Mouse (Mus musculus) thymus, postnatal 14 days (tissue): ENCODE results near the gene Mfsd13b.
"Not testable (repeated sequence)": the region's sequence is repeated elsewhere in the genome, so short reads cannot be mapped to it uniquely, and the experiment has no call there.

Experiments used
- DNase-seq: peaks from one replicate; pipeline ENCODE4 v3.0.0; 2021

Mfsd13b gene

DNA sequence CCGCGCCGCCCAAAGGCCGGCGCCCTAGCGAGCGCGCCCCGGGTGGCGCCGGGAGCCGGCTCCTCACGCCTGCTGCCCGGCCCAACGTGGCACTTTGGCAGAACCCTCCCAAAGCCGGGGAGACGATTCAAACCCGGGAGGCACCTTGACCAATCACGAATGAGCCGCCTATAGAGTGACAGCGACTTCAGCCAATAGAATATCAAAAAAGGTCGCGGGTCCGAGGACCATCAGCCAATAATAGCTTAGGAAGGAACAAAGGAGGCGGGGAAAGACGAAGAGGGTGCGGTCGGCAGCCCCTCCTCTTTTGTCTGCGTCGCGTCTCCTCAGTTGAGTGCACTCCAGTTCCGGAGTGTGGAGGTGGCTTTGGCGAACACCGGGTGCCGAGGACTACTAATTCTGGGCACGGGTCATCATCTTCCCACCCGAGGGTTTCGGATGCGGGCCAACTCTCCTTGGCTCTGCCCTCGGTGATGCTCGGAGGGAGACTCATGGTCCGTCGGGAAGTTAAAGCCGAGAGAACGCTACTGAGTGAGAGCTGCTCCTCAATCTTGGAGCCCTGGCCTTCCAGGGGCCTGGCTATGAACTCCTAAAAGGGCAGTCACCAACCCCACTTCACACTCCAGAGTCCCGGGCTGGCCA, at the start of gene Mfsd13b, which contains the start of gene Cdr2:
Mfsd13b (plus strand) TSS at position 310 of the 642 bp plus-strand sequence.
Cdr2 (minus strand) TSS at position 113 of the 642 bp plus-strand sequence.
- DNase-seq, result peak; percentile 96

DNA sequence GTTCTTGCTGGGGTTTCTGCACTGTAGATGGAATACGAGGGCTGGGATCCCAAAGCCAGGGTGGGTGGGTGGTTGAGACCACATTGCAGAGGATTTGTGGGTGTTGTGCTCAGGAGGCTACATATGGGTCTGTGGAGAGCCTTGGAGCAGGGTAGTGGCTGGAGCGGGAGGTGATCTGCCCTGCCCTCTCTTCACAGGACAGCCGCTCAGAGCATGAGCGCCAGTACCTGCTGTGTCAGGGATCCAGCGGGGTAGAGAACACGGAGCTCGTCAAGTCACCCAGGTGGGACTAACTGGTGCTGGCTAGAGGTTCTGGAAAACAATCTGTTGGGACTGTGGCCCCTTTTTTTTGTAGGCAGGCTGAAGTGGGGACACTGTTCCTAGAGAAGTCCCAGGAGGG, 49.2 kb upstream of the Mfsd13b start:
- DNase-seq, result no peak

DNA sequence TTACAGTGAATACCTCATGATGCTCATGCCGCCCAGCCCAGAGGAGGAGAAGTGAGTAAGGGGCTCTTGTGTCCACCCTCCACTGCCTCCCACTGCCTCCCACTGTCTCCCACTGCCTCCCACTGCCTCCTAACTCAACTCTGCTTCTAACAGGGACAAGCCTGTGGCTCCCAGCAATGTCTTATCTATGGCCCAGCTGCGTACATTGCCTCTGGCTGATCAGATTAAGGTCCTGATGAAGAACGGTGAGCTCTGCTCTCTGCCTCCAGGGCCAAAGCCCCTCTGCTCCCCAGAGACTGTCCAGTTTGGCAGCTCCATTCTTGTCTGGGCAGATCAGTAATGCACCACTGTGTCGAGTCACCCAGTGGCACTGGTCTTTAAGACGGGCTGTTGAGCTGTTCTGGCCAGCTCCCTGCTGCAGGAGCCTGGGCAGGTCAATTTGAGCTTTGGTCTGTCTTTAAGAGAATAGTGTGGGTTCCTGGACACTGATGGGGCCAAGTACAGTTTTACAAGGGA, 48.6 kb upstream of the Mfsd13b start:
- DNase-seq, result no peak

DNA sequence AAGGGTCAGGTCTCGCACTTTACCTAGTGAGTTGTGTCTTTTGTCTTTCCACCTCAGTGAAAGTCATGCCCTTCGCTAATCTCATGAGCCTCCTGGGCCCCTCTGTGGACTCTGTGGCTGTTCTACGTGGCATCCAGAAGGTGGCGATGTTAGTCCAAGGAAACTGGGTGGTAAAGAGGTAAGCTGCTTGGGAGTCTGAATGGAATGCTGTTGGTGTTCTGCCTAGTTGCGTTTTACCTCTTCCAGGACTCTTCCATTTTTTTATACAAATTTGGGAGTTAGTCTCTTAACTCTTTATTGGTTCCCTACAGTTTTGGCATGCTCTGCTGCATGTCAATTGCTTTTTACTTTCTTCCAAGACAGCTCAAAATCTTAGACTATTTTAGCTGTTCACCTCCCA, 47.6 kb upstream of the Mfsd13b start:
- peak; percentile 61 for DNase-seq

DNA sequence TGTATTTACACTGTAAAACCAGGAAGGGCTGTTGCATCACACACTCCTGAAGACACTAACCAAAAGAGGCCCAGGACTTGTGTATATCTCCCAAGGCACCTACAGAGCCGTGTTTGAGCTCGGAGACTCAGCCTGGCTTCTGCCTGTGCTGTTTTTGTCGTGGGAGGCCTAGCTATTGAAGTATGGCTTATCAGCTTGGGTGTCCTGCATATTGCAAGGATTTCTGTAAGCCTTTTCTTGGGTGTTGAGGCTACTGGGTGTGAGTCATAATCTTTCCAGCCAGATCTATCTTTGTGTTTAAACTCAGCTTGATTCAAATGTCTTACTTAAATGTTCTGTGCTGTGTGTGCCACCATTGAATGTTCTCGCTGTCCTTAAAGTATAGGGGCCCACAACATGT, 45.8 kb upstream of the Mfsd13b start:
- DNase-seq, result no peak

DNA sequence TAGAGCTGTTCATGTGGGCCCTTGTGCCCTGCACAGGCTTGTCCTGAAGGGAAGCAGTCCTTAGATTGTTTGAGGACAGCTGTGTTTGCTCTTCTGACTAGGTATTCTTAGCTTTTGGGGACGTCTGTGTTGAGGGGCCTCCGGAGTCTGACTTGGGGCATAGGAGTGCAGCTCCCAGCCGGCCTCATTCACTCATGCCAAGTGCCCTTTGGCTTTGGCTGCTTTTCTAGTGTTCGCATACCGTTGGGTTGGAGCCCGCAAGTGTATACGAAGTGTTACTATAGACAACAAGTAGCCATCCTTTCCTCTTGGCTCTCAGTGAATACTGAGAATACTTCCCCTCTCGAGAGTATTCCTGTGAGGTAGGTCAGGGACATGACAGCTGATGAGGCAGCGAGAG, 44.1 kb upstream of the Mfsd13b start:
- no peak for DNase-seq

DNA sequence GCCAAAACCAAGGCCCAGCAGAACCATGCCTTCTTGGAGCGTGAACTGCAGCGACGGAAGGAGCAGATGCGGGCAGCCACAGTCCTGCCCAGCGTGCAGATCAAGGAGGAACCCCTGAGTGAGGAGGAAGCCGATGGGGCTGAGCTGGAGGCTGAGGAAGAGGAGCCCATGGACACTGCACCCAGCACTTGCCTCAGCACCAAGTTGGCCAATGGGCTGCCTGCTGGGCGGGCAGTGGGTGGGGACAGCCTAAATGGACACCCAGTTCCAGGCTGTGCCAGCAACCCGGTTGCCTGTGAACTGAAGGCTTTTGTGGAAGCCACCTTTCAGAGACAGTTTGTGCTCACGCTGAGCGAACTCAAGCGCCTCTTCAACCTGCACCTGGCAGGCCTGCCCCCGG, 42.0 kb upstream of the Mfsd13b start:
- no peak for DNase-seq

DNA sequence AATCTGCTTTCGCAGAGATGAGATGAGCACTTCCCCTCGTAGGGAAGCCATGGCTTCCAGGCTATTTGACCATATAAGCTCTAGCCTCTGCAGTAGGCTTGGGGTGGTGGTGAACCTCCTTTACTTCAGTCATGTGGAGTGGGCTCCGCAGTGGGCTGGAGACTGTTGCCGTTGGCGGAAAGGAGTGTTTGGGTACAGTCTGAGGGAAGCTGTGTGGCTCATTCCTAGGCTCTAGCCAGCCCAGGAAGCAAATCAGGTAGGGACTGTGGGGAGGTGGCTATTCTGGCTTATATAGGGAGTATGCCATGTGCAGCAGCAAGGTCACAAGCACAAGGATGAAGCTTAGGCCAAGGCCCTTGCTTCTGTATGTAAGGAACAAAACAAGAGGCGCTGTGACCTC, 41.1 kb upstream of the Mfsd13b start:
- no peak for DNase-seq

DNA sequence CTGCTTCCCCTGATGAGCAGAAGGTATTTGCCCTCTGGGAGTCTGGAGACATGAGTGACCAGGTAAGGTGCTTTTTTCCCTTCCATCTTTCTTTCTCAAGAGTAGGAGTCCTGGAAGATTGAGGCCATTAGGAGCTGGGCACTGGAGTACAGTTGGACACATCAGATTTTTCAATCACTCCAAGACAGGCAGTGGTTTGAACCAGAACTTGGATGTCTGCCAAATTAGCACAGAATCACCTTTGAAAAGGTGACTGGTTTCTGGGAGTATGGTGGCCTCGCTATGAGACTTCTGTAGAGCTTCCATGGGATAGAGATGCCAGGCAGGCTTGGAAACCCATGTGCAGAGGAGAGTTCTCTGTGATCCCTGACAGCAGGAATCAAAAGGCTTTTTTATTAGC, 39.8 kb upstream of the Mfsd13b start:
- DNase-seq, result no peak

DNA sequence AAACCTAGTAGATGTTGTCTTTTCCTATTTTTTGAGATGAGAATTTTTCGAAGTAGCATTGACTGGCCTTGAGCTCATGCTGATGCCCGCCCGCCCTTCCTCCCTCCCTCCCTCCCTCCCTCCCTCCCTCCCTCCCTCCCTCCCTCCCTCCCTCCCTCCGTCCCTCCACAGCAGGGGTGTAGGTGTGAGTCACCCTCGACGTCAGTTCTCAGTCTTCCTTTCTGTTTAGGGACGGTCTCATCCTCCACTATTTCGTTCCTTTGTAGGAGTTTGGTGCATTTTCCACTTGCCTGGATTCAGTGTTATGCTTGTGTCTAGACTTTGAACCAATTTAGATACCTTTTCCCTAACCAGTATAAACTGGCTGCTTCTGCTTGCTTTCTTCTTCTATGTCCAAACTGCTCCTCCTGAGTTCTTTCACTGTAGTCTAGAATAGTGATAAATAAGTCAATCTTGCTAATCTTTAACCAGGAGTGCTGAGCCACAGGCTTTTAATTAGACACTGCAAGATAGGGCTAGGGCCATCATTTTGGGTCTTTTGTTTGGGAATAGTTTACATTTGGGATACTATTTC, 38.3 kb upstream of the Mfsd13b start:
- DNase-seq, result no peak

DNA sequence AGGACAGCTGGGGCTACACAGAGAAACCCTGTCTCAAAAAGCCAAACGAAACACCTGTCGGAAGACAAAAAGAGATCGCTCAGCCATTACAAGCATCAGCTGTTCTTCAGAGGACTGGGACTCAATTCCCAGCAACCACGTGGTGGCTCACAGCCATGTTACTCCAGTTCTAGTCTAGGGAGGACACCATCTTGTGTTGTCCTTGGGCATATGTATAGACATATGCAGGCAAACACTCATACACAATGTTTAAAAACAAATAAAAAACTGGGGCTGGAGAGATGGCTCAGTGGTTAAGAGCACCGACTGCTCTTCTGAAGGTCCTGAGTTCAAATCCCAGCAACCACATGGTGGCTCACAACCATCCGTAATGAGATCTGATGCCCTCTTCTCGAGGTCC, 28.7 kb upstream of the Mfsd13b start:
- DNase-seq, result not testable (repeated sequence)

DNA sequence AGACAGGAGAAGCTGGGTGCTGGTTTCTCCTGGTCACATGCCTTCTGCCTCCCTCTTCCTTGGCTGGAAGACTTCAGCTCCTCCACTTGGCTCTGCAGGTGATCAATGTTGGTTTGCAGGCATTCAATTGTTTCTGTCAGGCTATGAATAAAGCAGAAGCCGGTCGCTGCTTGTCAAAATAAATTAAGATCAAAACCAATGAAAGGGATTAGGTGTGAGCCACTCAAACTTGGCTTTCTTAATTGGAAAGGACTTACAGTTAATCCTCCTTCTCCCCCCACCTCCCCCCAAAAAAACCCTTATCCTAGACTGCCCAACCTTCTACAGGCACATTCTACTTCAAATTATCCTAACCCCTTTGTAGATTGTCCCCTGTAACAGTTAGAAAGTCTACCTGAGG, 22.2 kb upstream of the Mfsd13b start:
- no peak for DNase-seq

DNA sequence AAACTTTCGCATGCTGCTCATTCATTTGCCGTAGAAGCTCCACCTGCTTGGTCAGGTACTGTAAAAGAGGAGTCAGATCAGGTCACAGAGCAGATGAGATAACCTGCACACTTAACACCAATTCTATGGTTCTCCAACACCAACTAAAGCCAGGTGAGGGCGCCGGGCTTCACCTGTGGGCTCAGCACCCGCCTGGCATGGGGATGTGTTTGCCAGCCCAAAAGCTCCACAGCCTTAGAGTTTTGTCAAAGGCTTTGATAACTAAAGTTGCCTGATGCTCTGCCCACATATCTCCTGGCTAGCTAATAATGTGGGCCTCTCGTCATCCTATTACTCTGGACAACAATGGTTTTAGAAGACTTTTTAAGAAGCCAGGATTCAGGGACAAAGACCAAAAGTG, 21.7 kb upstream of the Mfsd13b start:
- peak; percentile 38 for DNase-seq

DNA sequence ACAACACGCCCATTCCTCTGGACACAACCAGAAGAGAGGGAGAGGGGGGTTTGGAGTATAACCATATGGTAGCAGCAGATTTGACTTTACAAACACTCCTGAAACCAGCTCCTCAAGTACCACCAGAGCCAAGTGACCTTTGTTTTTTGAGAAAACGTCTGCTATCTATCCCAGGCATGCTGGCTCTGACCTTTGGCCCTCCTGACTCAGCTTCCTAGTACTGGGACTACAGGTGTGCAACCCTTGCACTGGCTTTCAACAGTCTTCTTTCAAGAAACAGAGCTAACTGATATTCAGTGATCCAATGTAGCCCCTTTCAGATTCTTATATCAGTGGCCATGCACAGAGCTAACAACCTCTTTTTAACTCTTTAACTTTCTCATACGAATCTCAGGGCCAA, 20.4 kb upstream of the Mfsd13b start:
- DNase-seq, result no peak

DNA sequence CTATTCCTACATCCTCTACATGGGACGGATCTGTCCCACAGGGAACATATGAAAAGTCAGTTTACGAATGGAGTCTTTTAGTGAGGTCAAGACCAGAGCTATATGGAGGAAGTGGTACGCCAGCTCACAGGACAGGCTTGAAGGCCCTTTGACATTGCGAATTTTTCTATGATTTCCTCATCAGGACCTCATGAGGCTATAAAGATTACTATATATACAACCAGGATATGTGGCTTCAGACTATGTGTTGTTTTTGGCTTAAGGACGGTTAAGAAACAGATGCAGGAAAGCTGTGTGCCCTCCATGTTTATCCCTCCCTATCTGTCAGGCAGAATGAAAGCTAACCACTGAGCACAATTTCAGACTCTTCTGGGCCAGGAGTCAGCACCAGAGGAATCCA, 19.2 kb upstream of the Mfsd13b start:
- DNase-seq, result no peak

DNA sequence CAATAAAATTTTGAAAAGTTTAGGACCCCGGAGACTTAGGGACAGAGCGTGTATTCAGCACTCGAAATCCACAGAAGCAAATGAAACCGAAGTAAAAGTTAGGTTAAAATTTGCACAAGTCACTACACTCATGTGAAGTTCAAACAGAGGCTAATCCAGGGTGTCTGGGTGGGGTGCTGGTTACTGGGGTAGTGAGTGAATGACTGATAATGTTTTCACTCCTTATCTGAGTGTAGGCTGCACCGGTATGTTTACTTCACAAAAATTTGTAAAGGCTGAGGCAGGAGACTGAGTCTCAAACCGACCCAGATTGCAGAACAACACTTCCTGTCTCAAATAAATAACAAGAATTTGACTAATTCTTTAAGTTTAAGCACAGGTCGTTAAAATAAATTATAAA, 13.1 kb upstream of the Mfsd13b start:
- DNase-seq, result no peak

DNA sequence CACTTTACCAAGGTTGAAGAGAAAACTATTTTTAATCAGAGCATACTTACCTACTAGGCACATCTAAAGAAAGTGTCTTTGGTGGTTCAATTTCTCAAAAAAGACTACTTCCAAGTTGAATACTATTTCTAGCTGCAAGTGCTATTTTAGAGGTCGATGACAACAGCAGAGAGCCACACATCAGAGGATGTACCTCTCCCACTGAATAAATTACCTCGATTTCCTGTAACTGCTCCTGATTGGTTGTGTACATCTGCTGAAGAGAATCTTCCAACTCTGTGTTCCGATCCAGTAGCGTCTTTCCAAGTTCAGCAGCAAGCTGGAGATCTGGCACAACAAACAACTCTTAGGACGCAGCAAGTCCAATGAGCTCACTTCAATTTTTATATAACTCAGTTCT, 12.2 kb upstream of the Mfsd13b start:
- no peak for DNase-seq

DNA sequence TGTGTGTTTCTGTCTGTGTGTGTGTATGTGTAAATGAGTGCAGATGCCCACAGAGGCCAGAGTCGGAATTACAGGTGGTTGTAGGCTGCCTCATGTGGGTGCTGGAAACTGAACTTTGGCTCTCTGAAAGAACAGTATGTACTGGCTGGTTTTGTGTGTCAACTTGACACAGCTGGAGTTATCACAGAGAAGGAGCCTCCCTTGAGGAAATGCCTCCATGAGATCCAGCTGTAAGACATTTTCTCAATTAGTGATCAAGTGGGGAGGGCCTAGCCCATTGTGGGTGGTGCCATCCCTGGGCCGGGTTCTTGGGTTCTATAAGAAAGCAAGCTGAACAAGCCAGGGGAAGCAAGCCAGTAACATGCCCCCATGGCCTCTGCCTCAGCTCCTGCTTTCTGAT, 9.8 kb upstream of the Mfsd13b start:
- not testable (repeated sequence) for DNase-seq

DNA sequence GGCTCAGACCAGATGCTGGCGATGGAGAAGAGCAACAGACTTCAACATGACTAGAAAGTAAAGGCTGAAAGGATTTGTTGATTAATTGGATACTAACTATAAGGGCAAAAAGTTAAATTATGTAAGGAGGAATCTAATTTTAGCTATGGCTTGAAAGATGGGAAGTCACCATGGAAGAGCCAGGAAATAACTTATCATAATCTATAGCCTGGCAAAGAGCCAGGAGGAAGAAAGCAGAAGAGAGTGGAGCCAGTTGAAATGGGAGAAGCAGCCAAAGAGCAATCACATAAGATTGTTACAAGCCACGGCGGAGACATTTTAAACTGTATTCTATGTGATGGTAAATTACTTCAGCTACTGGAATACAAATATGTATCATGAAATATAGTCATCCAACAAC, 8.3 kb upstream of the Mfsd13b start:
- no peak for DNase-seq

DNA sequence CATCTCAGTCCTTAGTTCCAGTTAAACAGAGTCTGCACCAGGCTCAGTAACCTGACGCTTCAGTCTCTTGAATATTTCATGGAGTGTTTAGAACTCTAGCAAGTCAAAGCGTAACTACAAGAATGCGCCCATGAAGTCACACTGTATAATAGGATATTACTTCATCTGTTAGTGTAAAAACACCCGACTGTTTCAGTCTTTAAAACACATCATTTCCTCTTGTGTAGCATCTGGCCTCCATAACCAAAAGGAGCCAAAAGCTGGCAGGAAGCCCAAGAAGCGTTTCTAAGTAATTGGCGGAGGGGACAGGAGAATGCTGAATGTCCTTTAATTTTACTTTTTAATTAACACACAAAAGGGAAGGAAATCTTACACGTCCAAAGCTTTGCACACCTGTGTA, 5.2 kb upstream of the Mfsd13b start:
- no peak for DNase-seq

DNA sequence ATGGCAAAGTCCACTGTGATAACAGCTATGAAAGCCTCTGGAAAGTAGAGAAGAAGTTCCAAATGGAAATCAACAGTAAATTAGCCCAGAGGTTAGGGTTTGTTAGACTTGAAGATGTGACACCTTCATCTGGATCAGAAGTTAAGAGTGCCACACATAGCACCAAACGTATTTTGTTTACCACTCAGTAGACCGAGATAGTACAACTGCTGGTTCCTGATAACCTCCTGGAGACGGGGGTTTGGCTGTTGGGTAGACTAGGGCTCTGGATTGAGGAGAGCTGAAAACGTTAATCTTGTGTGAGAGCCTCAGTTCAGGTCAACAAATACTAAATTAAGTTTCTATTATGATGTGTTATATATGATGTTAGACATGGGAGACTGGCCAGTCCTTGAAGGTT, 2.3 kb upstream of the Mfsd13b start:
- DNase-seq, result no peak

DNA sequence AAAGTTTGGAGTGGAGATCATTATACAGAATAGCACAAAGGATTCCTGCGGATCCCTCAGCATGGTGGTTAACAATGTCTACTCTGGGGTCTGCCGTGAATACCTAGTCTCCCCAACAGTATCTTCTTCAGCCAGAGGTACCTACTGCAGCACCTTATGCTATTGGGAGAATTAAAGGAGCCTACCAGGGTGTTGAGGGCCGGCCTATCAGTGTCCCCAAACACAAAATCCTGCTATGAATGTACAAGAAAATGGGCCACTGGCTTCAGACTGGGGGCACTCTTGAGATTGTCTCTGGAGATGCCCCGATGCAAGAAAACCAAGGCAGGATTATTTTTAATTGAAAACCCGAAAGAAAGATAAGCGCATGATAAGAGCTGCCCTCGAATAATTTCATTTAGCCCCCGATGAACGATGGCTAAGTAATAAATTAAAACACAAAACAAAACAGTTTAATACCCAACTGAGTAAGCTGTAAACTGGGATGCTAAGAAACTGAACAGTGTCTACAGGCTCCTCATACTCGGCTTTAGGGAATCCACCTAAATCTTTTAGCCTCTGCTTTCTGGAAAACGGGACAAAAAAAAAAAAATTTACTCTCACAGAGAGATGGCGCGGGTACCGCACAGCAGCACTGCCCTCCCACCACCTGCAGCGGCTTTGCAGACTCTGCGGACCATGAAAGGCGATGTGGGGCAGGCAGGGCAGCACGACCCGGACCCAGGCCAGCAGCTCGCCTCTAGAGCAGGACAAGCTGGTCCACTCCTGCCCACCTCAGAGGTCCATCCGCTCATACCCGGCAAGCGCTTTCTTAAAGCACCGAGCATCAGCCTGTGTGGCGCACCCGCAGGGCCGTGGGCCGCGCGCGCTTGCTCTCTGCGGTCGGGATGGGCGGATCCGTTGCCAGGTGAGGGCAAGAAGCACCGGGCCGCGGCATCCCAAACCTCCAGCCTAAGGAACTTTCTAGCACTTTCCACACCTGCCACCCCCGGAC, 1.1 kb upstream of the Mfsd13b start:
- peak; percentile 68 for DNase-seq

DNA sequence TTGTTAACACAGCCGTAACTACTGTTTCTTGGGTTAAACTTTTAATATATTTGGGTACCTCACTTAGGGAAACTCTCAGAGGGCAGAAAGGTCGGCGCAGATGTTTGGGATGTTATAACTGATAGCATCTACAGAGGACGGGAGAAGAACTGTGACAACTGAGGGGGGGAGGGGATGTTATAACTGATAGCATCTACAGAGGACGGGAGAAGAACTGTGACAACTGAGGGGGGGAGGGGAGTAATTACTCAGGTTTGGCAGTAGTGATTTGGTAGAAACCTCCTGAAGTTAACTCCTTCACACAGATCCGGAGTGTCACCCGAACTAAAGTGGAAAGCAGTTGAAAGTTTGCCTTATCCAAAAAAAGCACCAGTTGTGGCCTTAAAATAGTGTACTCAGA, 659 bp downstream of the Mfsd13b start:
- peak; percentile 32 for DNase-seq

DNA sequence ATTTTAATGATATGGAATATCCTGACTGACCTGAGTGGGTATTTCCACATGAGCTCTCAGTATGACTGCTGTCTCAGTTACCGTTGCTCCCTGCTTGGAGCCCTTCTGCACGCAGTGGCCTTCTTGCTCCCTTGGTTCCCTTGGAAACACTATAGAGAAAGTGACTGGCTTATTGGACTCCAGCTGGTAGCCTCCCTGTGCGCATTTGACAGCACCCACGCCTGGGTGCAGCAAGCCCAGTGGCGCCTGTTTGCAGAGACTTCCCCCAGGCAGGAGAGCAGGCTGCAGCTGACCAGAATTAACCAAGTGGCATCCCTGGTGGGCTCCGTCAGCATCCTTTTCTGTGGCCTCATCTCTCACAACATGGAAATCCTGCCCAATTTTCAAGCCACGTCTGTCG, 8.9 kb downstream of the Mfsd13b start:
- no peak for DNase-seq
